Mouse (Mus musculus) CH12.LX (cell line): Measurements from ENCODE around the gene Smg9.

Experiments
- BHLHE40 ChIP-seq: IDR thresholded peaks from 2 replicates; pipeline ENCODE4 v1.6.1; 2011; ENCODE audit warnings: mild to moderate bottlenecking, low read depth, low read length, improper control_type of control experiment
- CTCF ChIP-seq, 2 experiments: IDR thresholded peaks in 1 of 2; conservative IDR thresholded peaks in 1 of 2; 2 replicates each; pipeline ENCODE4 v1.5.1; 2011 to 2012; ENCODE audit warnings: low read depth in 2 of 2, low read length in 2 of 2, improper control_type of control experiment in 1 of 2, inconsistent platforms in 1 of 2, mild to moderate bottlenecking in 1 of 2, moderate library complexity in 1 of 2
- EP300 ChIP-seq: IDR thresholded peaks from 2 replicates; pipeline ENCODE4 v1.6.1; 2011; ENCODE audit warnings: low read length, improper control_type of control experiment
- ETS1 ChIP-seq: conservative IDR thresholded peaks from 2 replicates; pipeline ENCODE4 v1.6.1; 2012; ENCODE audit warnings: low read depth, mild to moderate bottlenecking, inconsistent platforms, low read length, improper control_type of control experiment, moderate library complexity
- JUND ChIP-seq: conservative IDR thresholded peaks from 2 replicates; pipeline ENCODE4 v1.6.1; 2011; ENCODE audit warnings: low read depth, low read length, improper control_type of control experiment
- MAFK ChIP-seq: IDR thresholded peaks from 2 replicates; pipeline ENCODE4 v1.6.1; 2011; ENCODE audit warnings: low read length, improper control_type of control experiment; ENCODE audit not compliant: insufficient replicate concordance
- MAX ChIP-seq: IDR thresholded peaks from 2 replicates; pipeline ENCODE4 v1.6.1; 2011; ENCODE audit warnings: low read length, improper control_type of control experiment
- MEF2A ChIP-seq: IDR thresholded peaks from 2 replicates; pipeline ENCODE4 v1.6.1; 2014; ENCODE audit warnings: low read depth, mild to moderate bottlenecking, inconsistent platforms, low read length, improper control_type of control experiment, borderline replicate concordance
- MXI1 ChIP-seq: IDR thresholded peaks from 2 replicates; pipeline ENCODE4 v1.6.1; 2011; ENCODE audit warnings: mild to moderate bottlenecking, low read depth, low read length, improper control_type of control experiment
- POLR2A ChIP-seq: IDR thresholded peaks from 2 replicates; pipeline ENCODE4 v1.6.1; 2011; ENCODE audit warnings: low read depth, mild to moderate bottlenecking, improper control_type of control experiment, low read length
- RAD21 ChIP-seq: IDR thresholded peaks from 2 replicates; pipeline ENCODE4 v1.6.1; 2011; ENCODE audit warnings: low read depth, mild to moderate bottlenecking, low read length, improper control_type of control experiment, moderate library complexity
- RCOR1 ChIP-seq: conservative IDR thresholded peaks from 2 replicates; pipeline ENCODE4 v1.6.1; 2012; ENCODE audit warnings: low read depth, mild to moderate bottlenecking, inconsistent platforms, low read length, improper control_type of control experiment
- SMC3 ChIP-seq: IDR thresholded peaks from 2 replicates; pipeline ENCODE4 v1.6.1; 2011; ENCODE audit warnings: low read depth, low read length, improper control_type of control experiment

- TF ChIP-seq POLR2A (no peak), EP300 (no peak), ETS1 (no peak), SMC3 (no peak), CTCF (conservative IDR thresholded peaks at IDR 0.05 in 1 of 2, IDR thresholded peaks at IDR 0.05 in 1 of 2; ENCODE audit: low read depth in 2 of 2, low read length in 2 of 2) (no peak), MXI1 (no peak), JUND (no peak), BHLHE40 (no peak), MAX (no peak), MAFK (no peak), RAD21 (no peak), RCOR1 (no peak), MEF2A (no peak)
Measured at GRCm38 (mm10) chr7:24459440-24459839, 60.0 kb downstream of the Smg9 start.
